Mouse (Mus musculus): ENCODE results near the gene Gm10800. TPM values are rescaled to one million over a fixed set of nuclear protein-coding genes. Genes with fewer than 3 reads are reported as not detected.

Gm10800 gene
- polyA plus RNA-seq (2017; shearing (Covaris generic)), result 124 TPM

DNA sequence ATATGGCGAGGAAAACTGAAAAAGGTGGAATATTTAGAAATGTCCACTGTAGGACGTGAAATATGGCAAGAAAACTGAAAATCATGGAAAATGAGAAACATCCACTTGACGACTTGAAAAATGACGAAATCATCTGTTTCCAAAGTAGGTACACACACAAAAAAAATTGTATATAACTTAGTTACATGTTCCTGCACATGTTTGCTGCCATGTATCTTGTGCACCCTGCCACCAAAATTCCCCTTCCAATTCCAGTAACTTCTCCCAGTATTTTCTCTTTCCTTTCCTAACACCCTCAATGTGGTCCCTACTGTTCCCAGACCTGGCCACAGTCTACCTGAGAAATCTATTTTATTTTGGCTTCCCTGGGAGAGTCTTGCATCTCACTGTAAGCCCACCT, at the start of gene Gm10800:
Gm10800 (minus strand) TSS at position 101 of the 400 bp plus-strand sequence.

DNA sequence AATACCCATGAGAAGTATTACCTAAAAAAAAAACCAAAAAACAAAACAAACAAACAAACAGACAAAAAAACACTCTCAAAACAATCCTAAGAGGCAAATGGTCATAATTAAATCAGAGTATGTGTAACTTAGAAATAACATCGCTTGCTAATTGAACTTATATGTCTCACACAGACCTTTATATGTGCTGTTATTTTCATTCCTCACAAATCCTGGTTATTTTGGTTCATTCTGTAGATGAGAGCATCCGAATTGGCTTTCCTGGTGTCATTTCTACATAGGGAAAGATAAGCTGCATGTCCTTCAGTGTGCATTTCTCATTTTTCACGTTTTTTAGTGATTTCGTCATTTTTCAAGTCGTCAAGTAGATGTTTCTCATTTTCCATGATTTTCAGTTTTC, 5.2 kb downstream of the Gm10800 start, which contains the start of gene Gm10801:
Gm10801 (plus strand) TSS at position 301 of the 400 bp plus-strand sequence.

Other genes starting within 250 kb of the Gm10800 start
- gene Gm10801, start 5.1 kb downstream of the Gm10800 start, polyA plus RNA-seq (2017; shearing (Covaris generic)), result 28.0 TPM